Mouse (Mus musculus): Measurements from ENCODE around the gene Myo6. TPM values are rescaled to one million over a fixed set of nuclear protein-coding genes. Genes with fewer than 3 reads are reported as not detected.

Myo6 gene
- total RNA-seq, 1 experiment from 2014 or later = 30.8 TPM

DNA sequence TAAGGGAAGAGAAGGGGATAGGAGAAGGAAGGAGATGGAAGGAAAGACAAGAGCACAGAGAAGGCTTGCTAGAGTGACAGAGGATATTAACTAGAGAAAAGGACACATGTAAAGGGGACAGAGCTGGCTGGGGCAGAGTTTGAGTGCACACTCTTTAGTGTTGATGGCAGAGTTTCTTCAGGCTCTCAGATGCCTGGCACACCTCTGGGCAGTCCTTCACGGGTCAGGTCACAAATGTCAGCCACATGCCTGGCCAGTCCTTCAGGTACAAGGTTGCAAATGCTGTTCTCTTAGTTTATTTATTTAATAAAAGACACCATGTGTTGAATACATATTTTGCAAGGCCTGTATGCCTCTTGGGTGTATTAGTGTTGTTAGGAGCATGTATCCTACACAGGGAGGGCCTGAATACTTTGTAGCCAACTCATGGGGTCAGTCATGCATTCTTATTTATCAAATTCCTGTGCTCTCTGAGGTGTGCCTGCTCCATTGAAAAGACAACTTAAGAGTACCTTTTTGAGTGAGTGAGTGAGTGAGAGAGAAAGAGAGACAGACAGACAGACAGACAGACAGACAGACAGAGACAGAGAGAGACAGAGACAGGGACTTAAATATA lies 72.5 kb downstream of the Myo6 start:
- DNase-seq = no peak

DNA sequence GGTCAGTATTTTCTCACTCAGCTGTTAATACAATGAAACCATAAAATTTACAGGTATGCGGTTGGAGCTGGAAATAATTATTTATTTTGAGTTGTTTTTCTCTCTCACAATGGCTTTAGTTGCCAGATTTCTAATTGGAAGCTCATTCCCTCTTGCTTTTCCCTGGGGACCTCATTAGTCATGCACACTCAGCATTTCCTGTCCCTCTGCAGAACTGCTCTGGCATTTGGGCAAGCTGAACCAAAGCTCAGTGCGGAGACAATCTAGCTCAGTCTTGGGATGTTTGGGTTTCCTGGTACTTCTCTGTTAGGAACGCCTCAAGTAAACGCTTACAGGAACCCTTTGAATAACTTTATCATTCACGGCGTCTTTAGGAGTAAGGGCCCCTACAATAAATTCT lies 76.9 kb downstream of the Myo6 start:
- DNase-seq = no peak

DNA sequence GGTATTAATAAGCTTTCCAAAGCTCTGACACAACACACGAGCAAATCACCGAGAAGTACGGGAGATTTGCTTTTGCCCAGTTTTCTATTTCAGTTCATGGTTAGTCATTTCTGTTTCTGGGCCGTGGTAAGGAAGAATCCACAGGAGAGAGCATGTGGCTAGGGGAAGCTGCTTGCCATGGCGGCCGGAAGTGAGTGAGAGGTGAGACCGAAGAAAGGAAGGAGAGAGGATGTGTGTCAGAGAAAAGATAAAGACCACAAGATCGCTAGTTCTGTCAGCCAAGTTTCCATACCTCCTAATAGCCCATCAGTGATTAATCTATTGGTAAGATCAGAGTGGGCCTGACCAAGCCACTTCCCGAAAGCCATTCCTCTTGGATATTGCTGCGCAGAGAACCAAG lies 87.3 kb downstream of the Myo6 start:
- DNase-seq = no peak

DNA sequence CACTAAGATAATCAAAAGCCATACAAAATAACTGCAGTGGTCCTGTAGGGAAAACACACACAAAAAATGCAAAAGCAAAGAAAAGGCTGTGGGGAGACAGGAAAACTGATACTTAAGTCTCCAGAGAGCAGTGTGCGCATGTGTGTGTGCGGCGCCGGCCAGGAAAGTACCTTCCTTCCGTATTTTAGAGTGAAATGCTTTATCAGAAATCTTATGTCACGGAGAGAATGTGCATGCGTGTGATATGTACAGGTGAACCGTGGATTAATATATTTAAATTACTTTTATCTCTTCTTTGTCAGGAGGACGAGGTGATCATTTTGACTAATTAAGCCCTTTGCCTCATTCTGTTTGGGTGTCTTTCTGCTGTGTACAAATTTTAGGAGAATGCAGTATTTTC lies 88.4 kb downstream of the Myo6 start:
- no peak for DNase-seq

DNA sequence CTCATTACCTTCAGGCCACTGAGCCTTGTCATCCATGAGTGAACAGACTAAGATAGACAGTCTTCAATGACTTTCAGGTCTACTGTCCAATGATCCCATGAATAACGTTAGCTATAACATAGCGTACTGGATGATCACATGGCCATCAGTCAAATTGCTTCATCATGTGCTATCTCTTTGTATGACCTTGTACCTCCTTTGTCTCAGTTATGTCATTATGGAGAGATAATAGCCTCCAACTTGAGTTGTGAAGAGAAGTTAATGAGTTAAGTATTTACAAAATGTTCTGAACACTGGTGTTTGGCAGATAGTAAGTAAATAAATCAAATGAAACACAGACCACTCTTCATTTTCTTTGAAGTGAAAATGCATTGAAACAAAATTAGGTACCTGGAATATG lies 91.7 kb downstream of the Myo6 start:
- no peak for DNase-seq

DNA sequence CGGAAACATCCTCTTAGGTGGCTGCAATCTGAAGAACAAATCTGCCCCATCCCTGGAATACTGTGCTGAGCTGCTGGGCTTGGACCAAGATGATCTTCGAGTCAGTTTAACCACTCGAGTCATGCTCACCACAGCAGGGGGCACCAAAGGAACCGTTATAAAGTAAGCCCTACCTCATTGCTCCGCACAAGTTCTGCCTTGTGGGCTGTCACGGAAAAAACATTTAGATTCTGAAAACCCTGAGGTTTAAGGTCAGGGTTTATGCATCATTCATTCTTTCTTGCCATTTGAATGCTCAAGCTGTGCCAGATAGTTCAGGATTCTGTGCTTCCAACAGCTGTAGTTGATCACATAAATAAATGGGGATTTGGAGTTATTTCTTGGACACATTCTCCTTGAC lies 93.6 kb downstream of the Myo6 start:
- no peak for DNase-seq

DNA sequence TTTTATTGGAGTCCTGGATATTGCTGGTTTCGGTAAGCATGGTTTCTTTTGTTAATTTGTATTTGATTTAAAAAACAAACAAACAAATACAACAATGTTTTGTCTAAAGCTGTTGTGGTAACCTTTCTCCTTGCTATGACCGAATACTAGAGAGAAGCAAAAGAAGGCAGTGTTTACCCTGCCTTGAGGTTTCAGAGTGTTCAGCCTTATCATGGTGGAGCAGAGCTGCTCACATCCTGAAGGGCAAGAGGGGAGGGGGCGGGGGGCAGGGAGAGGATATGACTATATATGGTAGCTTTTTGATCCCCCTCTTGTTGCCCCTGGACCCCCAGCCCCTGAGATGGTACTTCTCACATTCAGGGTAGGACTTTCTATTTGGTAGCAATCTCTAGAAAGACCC lies 96.1 kb downstream of the Myo6 start:
- no peak for DNase-seq

DNA sequence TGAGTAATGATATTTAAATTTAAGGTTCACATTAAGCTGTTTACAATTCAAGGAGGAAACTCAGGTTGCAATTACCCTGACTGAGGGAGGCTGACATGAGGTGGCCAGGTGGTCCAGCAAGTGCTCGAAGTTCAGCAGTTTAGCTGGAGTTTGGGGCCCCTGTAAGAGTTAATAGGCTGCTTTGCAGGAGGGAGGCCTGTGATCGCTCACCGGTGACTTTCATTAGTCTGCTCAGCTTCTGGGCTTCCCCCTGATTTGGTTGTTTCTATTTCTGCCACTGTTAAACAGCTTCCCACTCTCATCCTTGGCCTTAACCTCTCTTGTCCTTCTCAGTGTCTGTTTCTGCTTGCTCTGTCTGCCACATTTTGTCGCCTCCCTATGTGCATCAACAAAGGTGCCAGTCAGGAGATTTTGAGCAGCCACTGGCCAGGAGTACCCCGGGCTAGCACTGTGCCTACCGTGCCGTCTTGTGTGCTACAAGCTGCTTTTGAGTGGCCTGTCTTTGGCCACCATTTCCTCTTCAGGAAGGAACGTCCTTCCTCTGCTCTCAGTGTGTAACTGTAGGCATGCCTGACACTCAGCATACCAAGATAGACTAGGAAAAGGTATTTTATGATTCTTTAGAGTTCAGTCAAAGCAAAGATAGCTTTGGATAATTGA lies 97.7 kb downstream of the Myo6 start:
- no peak for DNase-seq

DNA sequence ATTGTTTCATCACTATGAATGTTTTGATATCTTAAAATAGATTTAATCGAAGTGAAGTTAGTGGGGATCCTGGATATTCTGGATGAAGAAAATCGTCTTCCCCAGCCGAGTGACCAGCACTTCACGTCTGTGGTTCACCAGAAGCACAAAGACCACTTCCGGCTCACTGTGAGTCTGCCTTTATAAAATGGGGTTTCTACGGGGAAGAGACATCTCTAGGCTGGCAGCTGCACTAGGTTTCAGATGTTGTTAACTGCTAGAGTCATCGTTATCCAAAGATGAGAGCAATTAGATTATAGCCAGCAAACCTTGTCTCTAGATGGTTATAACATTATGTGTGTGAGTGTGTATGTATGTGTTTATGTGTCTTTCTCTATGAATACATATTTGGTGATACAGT lies 101.3 kb downstream of the Myo6 start:
- DNase-seq = no peak

DNA sequence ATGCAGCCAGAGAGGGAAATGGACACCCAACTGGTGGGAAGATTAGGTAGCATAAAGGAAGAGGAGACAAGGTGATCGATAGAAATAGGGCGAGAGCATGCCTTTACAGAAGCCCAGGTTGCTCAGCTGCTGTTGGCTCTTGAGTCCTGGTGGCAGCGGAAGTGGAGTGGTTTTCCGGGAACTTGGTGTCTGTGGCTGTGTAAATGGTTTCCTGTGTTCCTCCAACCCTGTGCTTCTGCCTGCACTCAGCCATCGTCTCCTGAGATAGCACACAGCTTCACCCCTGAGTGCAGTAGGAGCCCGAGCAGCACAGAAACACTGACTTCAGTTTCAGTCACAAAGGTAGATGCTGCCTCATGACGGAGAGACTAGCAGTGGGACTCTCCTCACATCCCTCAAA lies 101.7 kb downstream of the Myo6 start:
- no peak for DNase-seq

DNA sequence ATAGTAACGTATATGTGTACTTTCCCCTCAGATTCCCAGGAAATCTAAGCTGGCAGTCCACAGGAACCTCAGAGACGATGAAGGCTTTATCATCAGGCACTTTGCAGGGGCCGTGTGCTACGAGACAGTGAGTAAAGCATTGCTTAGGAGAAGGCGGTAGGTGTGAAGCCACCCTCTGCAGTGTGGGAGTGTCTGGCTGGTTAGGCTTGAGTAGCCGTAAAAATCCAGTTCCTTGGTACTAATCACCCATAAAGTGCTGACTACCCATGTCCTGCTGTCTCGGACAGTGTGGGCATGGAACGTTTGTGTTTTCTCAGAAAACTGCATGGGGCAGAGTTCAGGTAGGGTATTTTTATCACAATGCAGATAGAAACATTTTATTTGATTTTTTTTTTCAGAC lies 104.8 kb downstream of the Myo6 start:
- DNase-seq = no peak

DNA sequence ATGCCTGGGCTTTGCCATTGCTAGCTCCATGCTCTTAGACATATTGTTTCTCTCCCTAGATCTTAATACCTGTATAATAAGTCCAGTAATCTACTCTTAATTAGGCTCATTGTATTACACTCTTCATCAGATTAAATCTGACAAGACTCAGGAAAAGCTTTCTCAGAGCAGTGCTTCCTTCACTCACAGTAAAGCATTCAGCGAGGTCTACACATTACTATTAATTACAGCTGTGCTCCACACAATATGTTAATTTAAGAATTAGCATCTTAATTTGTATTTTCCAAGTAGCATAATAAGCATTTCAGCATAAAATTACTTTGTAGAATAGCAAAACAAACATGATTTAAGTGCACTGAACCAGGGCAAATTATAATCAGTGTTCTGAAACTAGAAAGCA lies 108.1 kb downstream of the Myo6 start:
- no peak for DNase-seq

DNA sequence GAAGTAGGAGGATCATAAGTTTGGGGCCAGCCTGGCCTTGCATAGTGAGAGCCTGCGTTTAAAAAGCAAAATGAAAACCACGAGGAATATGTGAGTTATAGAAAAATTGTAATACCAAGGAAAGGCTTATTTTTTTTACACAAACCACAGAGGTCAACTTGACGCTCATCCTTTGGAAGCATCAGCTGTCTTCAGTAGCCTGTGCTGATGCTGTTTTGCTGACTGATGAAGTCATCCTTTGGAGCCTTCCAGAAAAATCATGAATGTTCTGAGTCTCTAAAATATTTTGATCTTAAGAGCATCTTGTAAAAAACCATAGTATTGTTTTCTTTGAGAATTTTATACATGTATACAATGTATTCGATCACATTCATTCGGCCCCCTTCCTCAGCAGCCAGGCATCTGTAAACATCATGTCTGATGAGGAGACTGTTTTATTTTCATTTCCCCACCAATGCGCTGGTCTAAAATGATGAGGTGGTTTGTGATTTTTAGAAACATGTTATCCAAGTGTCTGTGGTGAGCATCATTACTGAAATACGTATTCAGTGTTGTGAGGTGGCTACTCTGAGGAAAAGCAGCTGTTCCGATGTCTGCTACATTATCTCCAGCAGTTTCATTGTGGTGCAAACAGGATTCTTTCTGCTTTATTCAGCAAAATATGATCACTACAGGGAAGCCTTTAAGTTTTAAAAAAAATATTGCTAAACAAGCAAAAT lies 110.4 kb downstream of the Myo6 start:
- DNase-seq = no peak

DNA sequence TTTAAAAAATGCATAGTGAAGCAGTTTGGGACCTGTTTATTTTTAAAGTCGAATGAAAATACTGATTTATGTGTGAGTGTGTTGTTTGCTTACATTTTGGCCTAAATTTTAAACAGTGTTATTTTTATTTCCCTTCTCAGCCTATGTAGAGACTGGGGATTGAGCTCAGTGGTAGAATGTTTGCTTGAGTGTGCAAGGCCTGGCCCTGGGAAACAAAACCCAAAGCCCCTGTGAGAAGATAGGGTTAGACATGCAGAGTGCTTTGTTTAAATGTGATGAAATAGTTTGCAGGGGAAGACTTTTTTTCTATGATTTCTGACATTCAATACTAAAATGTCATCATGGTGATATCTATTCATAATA lies 110.9 kb downstream of the Myo6 start:
- no peak for DNase-seq

DNA sequence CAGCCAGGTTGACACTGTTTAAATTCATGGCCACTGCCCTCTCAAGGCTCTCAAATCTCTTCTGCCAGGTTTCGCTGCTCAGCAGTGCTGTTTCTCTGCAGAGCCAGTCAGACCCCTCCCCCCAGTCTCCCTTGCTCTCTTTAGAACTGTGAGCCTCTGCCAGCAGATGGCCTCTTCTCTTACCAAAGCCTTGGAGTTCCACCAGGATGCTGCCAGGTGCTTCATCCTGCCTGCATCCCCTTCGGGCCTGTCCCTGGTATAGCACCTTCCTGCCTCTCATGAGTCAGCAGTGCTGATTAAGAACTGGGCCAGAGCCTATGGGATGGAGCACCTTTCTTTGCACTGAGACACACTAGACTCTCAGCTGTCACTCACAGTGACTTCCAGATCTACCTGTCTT lies 112.3 kb downstream of the Myo6 start:
- DNase-seq = no peak

DNA sequence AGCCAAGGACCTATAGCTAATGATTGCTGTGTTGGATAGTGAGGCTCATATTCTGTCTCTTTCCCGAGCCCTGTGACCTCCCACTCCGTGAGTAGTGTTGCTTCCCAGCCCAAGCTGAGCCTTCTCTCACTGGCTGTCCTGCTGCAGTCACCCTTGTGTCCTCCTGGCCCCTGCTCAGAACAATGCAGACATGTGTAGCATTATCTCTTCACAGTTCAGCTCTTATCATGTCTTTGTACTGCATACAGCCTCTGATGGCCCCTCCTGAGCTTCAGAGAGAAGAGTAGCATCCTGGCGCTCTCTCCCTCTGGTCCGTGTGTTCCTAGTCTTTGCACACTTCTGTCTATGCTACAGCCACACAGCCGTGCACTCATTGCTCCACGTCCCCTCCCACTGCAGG lies 112.9 kb downstream of the Myo6 start:
- no peak for DNase-seq

DNA sequence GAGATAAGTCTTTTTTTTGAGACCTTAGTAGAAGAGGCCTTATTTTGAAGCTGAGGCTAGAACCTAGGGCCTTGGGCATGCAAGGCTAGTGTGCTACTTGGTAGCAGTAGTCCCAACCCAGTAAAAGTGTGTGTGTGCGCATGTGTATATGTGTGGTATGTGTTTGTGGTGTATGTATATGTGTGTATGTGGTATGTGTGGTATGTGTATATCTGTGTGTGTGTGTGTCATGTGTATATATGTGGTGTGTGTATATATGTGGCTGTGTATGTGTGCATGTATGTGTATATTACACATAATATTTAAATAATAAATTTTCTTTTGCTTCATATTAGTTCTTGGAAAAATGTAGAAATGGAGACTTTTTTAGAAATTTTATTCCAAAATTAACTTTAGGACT lies 115.9 kb downstream of the Myo6 start:
- DNase-seq = no peak

DNA sequence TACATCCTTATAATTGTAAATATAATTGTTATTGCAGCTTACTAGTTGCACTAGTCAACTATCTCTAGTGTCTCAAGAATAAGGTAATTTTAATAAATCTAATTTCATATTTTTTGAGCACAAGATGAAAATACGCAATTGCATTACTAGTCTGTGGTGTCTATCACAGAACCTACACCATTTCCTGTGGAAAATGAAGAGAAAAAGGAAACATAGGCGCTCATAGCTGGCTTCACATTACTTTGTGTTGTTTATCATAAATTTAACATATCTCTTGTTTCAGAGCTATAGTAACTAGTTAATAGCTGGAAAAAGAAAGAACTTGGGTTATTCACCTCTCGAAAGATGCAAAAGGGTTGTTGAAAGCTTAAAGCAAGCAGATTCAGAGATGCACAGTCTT lies 117.6 kb downstream of the Myo6 start:
- no peak for DNase-seq

DNA sequence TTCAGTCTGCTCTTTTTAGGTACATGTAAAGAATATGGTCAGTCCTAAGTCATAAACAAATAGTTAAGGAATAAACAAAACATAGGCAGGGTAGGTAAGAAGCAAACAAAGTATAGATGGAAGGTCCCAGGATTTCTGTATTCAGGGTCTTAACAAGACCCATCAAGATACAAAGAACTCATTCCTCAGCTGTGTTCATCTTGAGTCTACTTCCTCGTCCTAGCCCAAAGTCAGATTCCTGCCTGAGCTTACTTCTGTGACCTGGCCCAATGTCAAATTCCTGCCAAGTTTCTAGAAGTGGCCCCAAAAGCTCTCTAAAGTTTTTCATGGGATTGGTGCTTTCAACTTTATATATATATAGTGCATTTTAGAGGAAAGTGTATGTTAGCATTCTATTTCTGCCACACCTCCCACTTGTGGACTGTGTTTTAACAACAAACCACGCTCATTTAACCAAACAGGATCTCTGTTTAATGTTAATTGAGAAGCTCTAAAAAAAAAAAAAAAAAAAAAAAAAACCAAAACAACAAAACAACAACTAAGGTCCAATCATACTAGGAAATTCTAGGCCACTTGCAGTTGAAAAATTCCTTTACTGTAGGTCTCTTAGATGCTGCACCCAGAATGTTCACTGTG lies 119.8 kb downstream of the Myo6 start:
- no peak for DNase-seq

DNA sequence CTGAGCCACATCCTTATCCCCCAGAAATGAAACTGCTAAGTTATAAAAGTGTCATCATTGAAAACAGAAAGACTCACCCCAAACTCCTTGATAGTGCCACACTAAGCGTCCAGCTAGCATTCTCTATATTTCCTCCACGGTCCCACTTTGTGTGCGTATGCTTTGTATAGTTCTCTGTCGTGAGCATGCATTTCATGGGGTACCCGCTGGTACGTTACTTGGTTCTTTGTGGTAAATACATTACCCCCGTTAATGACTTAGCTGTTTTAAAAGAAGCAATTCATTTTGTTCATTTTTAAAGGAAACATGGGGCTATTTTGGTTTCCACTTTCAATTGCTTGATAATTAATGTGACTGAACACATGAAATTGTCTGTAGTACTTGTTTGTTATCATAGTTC lies 122.0 kb downstream of the Myo6 start:
- DNase-seq = no peak

DNA sequence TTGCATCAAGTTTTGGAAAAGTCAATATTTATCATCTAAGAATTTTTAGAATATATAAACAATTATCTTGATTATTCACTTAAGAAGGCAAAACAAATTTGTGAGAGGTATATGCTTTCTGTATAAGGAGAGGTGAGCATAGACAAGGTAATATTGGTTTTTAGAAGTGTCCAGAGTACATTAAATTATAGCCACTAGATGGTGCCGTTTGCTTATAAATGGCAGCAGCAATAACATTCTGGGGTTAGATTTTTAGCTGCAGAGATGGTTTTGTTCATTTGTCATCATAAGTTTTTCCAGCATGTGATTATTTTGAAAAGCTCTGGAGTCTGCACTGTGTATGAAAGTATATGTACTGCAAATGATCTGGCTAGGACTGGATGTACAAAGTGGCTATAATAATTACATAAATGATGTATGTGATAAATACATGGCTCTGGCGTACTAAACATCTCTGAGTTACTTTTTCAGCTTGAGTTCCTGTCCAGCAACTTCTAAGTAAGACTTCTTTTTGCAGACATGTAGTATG lies 128.3 kb downstream of the Myo6 start:
- DNase-seq = no peak

DNA sequence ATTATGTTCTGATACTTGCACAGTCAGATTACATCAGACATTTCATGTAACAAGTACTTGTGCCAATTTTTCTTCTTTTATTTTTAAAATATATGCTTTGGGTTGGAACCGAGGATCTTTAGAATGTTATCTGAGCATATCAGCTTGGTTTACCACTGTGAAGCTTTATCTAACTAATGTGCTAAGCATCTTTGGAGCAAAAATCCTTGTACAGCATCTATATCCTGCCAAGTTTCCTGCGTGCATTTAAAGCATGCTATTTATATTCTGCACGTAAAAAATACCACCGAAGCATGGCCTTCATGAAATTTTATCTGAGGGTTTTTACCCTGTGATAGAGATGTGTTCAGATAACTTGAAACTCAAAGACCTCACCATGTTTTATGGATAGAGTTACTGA lies 131.3 kb downstream of the Myo6 start:
- no peak for DNase-seq

DNA sequence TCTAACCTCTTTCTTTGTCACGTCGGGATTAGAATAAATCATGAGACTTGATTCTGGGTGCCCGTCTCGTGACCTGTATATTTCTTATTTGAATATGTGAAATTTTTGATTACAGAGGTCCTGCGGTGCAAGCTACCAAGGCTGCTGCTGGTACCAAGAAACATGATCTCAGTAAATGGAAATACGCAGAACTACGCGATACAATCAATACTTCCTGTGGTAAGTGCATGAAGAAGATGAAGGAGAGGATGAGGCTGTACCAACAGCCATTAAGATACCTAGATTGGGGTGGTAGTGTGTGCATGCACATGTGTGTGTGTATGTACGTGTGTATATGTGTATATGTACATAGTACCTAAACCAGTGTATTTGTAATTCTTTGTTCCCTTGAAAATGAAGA lies 134.2 kb downstream of the Myo6 start:
- DNase-seq = no peak
